Mouse (Mus musculus) G1E (cell line): ENCODE results near the gene Gm30191.

Source experiments
- CTCF ChIP-seq: IDR thresholded peaks from 2 replicates; pipeline ENCODE4 v1.5.1; 2012; ENCODE audit warnings: low read depth, low read length, inconsistent platforms, mixed read lengths
- GATA1 ChIP-seq: IDR thresholded peaks from 2 replicates; pipeline ENCODE4 v1.6.1; 2012; ENCODE audit warnings: borderline replicate concordance, low read length, inconsistent platforms, mixed read lengths
- TAL1 ChIP-seq: conservative IDR thresholded peaks from 2 replicates; pipeline ENCODE4 v1.6.1; 2012; ENCODE audit warnings: low read depth, low read length, inconsistent platforms, mixed read lengths

- TF ChIP-seq CTCF (no peak), GATA1 (no peak), TAL1 (no peak)
These were observed 40.2 kb upstream of the Gm30191 start for GRCm38 (mm10) chr4:134206488-134207053.
